Mouse (Mus musculus): ENCODE data around the gene Cdc42bpb.

DNA sequence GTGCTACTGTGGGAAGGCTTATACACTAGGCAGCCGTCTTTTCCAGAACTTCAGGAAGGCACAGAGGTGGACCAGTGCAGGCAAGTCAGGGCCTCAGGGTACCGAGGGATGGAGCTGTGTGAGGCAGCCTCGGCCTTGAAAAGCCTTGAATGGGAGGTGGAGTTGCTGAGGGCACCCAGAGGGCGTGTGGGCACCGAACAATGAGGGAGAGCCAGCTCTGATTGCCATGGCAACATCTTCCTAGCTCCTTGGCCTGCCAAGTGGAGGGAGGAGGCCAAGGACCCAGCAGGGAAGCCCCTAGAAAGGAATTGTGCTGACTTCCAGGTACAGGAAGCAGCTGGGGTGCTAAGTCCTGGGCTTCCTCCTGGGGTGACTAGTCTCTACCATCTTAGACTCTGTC lies 32.1 kb upstream of the Cdc42bpb start:
- no peak for TF ChIP-seq CTCF (IDR thresholded peaks at IDR 0.05; ENCODE audit: control insufficient read depth, insufficient read depth, insufficient replicate concordance, low read depth, low read length)
- no peak for TF ChIP-seq POLR2A (IDR thresholded peaks at IDR 0.05; ENCODE audit: control insufficient read depth, low read depth, low read length)
